Mouse (Mus musculus): ENCODE measurements around the gene AU040320.

Gene AU040320

DNA sequence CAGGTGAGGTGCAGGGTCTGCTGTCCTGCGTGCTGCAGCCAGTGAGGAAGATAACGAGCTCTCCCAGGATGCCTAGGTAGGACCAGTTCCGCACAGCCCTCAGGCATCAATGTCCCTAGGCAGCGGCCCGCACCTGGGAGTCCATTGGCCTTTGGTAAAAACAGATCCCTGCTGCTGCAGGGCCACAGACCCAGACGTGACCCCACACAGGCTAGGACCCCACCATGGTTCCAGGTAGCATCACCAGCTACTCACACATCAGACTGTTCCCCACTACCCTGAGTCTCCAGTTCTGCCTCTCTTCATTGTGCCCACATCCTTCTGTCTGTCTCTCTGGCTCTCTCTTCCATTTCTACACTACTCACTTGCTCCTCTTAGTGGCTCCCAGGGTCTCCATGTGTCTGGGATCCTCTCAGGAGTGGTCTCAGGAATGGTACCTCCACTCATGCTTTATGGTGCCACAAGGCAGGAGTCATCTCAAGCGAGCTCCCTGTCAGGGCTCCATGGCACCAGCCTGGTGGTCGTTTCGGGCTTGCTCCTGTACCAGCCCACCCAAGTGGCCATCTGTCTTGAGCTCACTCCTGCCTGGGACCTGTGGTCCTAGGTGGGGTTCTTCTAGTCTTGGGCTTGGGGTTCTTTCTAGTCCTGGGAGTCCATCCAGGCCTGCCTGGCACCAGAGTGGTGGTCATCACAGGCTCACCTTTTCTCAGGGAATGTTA lies 107.1 kb downstream of the AU040320 start:
- DNase-seq (ENCODE audit: low spot score) = no peak

DNA sequence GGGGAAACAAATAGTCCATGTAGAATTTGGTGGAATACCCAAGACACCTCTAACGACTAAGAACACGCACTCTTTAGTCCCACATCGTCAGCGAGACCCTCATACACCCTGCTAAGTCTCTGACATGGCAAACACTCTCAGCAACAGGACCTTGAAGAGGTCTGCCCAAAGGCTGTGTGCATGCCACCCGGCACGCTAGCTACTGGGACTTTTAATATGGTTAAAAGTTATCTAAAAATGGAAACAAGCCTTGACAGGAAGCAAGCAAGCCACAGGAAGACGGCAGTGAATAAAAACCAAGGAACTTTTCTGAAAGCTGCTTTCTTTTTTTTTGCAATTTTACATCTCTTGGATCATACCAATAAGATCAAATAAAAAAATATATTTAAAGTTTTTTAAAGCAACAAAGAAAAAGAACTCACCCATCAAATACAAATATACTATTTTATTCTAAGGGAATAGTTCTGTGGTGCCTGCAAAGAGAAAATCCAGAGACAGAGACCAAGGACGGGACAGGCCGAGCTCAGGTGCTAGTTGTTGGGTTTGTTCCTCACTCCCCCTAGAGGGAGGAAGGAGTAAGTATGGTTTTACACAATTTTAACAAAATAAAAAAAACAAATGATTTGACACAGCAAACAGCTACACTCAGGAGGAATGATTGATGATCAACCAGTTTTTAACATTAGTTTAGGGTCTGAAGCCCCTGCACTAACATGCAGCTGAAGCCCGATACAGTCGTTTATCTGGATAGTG lies 108.3 kb downstream of the AU040320 start:
- DNase-seq (ENCODE audit: low spot score) = no peak

DNA sequence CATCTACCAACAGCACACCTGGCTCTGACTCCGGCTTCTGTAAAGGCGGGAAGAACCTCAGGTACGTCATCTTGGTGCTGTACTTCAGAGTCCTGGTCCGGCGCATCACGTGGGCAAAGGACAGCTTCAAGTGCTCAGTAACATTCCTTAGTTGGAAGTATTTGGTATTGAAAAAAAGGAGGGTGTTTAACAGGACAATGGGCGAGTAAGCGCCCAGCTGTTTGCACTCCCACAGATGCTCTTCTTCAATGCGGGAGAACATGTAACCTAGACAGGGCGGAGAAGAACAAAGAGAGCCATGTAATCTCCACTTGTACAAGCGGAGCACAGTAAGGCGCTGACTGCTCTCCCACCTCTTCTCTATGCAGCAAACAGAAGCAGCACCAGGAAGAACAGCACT lies 115.4 kb downstream of the AU040320 start:
- no peak for DNase-seq (ENCODE audit: low spot score)

- no peak for DNase-seq (ENCODE audit: low spot score)
These were observed 119.4 kb downstream of the AU040320 start for GRCm38 (mm10) chr4:126872717-126873116.

DNA sequence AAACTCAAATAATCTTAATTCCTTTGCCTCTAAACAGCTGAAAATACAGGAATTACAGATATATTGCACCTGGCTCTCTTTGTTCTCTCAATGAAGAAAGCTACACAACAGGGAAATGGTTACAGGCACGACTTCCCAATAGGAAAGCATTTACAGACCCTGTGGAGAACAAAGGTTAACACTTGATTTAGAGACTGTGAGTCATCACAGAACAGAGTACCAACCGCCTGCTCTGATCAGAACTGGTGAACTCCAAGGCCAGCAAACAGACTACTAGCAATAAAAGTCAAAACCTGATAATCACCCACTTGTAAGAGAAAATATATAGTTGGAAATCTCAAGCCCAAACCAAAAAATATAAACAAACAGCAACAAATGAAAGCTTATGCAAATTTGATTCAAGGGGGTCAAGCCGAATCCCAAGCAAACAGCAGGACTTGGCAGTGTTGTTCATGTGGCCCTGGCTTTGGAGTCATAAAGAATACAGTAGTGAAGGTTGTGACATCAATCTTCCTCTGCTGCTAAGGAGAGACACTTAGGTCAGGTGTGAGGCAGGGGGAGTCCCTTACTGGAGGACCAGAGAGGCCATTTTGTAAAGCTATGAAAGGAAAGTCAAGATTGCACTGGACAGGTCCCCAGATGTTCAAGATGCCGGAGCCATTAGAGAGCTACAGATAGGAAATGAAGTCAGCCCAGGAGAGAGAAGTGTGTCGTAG lies 126.4 kb downstream of the AU040320 start:
- no peak for DNase-seq (ENCODE audit: low spot score)

GRCm38 (mm10) chr4:126883602-126884001 lies 130.3 kb downstream of the AU040320 start:
- DNase-seq (ENCODE audit: low spot score) = no peak

GRCm38 (mm10) chr4:126885953-126886352 lies 132.6 kb downstream of the AU040320 start:
- no peak for DNase-seq (ENCODE audit: low spot score)

GRCm38 (mm10) chr4:126889879-126890278 lies 136.5 kb downstream of the AU040320 start:
- no peak for DNase-seq (ENCODE audit: low spot score)
